Comparison of ENCODE assay signal across 13 mouse cellular contexts in the genomic region with DNA sequence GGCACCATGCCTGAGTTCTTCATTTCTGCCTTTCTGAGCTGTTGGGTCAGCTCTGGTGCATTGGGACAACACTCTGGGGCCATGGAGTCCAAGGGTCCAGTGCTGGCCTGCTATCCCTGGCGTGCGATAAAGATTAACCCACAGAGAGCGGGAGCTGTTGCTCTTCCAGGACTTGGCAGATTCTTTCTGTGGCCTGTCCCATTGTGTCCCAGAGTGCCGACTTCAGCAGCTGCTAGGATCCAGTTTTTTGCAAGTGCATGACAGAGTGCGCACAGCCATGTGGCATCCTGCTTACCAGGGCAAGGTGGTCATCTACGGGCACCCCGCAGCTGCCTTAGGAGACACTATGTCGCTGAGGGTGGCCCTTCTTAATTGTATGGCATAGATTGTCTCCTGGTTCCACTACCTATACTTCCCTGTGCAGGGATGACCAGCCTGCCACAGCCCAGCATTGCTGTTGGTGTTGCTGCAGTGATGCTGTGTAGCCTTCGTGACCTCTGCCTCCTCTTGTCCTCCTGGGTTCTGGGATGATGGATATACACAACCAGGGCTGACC. TPM values are rescaled to one million over a fixed set of nuclear protein-coding genes. Genes with fewer than 3 reads are reported as not detected.
DNase-seq lines count a peak whose midpoint lies in the region; ATAC-seq and TF ChIP-seq lines count a peak whose summit lies in the region.
"Had no signal": no experiment of that assay in that cellular context is flagged by ENCODE, and none has a peak within 500 bp of the region (broad histone marks: within the 10 kb centered on the region; RNA-seq: fewer than 3 reads in every experiment).

No protein-coding gene starts in this region.

- no peak overlapping the region for H3K4me2 ChIP-seq in limb, embryonic 12.5 days
- H3K4me2 ChIP-seq in embryonic facial prominence, embryonic 12.5 days (replicated peaks), result no peak overlapping the region
- H3K4me2 ChIP-seq in kidney, embryonic 14.5 days (replicated peaks; ENCODE audit: low read depth, low read length), result 0 out of 2 replicates have a peak overlapping the region, but pooled peaks have one; percentile 6
- peak overlapping the region; percentile 33; the same call in 1 of the 2 replicates for H3K4me2 ChIP-seq in liver, postnatal 0 days (ENCODE audit: low read depth, low read length)
- H3K4me2 ChIP-seq: embryonic facial prominence, embryonic 15.5 days; hindbrain, embryonic 15.5 days; limb, embryonic 15.5 days had no signal

- H3K9ac ChIP-seq in limb, embryonic 12.5 days (replicated peaks), result peak overlapping the region; percentile 18; the same call in 1 of the 2 replicates
- 0 out of 2 replicates have a peak overlapping the region, but pooled peaks have one; percentile 1 for H3K9ac ChIP-seq in embryonic facial prominence, embryonic 12.5 days
- H3K9ac ChIP-seq in kidney, embryonic 14.5 days (ENCODE audit: low read depth, low read length), result no peak overlapping the region
- no peak overlapping the region for H3K9ac ChIP-seq in liver, postnatal 0 days (replicated peaks)
- H3K9ac ChIP-seq: embryonic facial prominence, embryonic 15.5 days; hindbrain, embryonic 15.5 days; limb, embryonic 15.5 days had no signal

- DNase-seq in limb, embryonic 10.5 days (ENCODE audit: low spot score), result no peak
- DNase-seq in liver, postnatal 0 days, result peak; percentile 55
- no peak for DNase-seq in thymus, postnatal 36 days
- DNase-seq in frontal cortex, postnatal 36 days (ENCODE audit: low spot score in 2 of 2), result no peak
- DNase-seq: cerebellum, adult 11 months; spleen, adult 18-20 months; thymus, postnatal 14 days had no signal

- TF ChIP-seq EP300 in liver, postnatal 0 days (IDR thresholded peaks at IDR 0.05; ENCODE audit: low read depth), result no peak

- no peak for ATAC-seq in limb, embryonic 12.5 days (ENCODE audit: insufficient number of reproducible peaks, insufficient read depth, low FRiP score, low TSS enrichment, low read depth)
- ATAC-seq in embryonic facial prominence, embryonic 12.5 days (ENCODE audit: insufficient number of reproducible peaks, insufficient read depth, low FRiP score, low TSS enrichment), result no peak
- no peak for ATAC-seq in kidney, embryonic 14.5 days (ENCODE audit: low FRiP score, low TSS enrichment)
- peak; percentile 75 for ATAC-seq in liver, postnatal 0 days

- H3K27me3 ChIP-seq in limb, embryonic 12.5 days, result no peaks in the 10 kb centered on the region
- no peaks in the 10 kb centered on the region for H3K27me3 ChIP-seq in limb, embryonic 10.5 days (ENCODE audit: low read depth, poor library complexity, severe bottlenecking)
- H3K27me3 ChIP-seq in embryonic facial prominence, embryonic 12.5 days, result no peaks in the 10 kb centered on the region
- no peaks in the 10 kb centered on the region for H3K27me3 ChIP-seq in kidney, embryonic 14.5 days (ENCODE audit: control insufficient read depth, insufficient read depth, low read length)
- H3K27me3 ChIP-seq in liver, postnatal 0 days (ENCODE audit: insufficient read depth, low read length), result no peaks in the 10 kb centered on the region
- H3K27me3 ChIP-seq: embryonic facial prominence, embryonic 15.5 days; hindbrain, embryonic 15.5 days; limb, embryonic 15.5 days had no signal

- H3K4me3 ChIP-seq in limb, embryonic 12.5 days (replicated peaks), result no peak overlapping the region
- H3K4me3 ChIP-seq in limb, embryonic 10.5 days, result no peak overlapping the region
- no peak overlapping the region for H3K4me3 ChIP-seq in embryonic facial prominence, embryonic 12.5 days
- H3K4me3 ChIP-seq in kidney, embryonic 14.5 days (ENCODE audit: low read length), result no peak overlapping the region
- H3K4me3 ChIP-seq in liver, postnatal 0 days (ENCODE audit: low read depth, low read length), result no peak overlapping the region
- H3K4me3 ChIP-seq: embryonic facial prominence, embryonic 15.5 days; hindbrain, embryonic 15.5 days; limb, embryonic 15.5 days had no signal

- no peak for TF ChIP-seq CTCF in liver, postnatal 0 days (IDR thresholded peaks at IDR 0.05; ENCODE audit: low read depth)

- peaks cover 31% of the 10 kb centered on the region; the same call in 1 of the 2 replicates for H3K4me1 ChIP-seq in limb, embryonic 12.5 days (replicated peaks)
- peaks cover 72% of the 10 kb centered on the region for H3K4me1 ChIP-seq in limb, embryonic 10.5 days
- peaks cover 23% of the 10 kb centered on the region; the same call in 1 of the 2 replicates for H3K4me1 ChIP-seq in embryonic facial prominence, embryonic 12.5 days
- peaks cover 45% of the 10 kb centered on the region for H3K4me1 ChIP-seq in kidney, embryonic 14.5 days (ENCODE audit: control insufficient read depth, insufficient read depth, low read length)
- H3K4me1 ChIP-seq in liver, postnatal 0 days (ENCODE audit: insufficient read depth), result peaks cover 89% of the 10 kb centered on the region

- H3K36me3 ChIP-seq in limb, embryonic 12.5 days, result peaks cover 16% of the 10 kb centered on the region
- H3K36me3 ChIP-seq in limb, embryonic 10.5 days, result peaks cover 50% of the 10 kb centered on the region
- 0 out of 2 replicates have a peak, but pooled peaks cover 8% of the 10 kb centered on the region for H3K36me3 ChIP-seq in embryonic facial prominence, embryonic 12.5 days
- no peaks in the 10 kb centered on the region for H3K36me3 ChIP-seq in kidney, embryonic 14.5 days (ENCODE audit: control insufficient read depth, insufficient read depth, low read length)
- no peaks in the 10 kb centered on the region; the same call in 1 of the 2 replicates for H3K36me3 ChIP-seq in liver, postnatal 0 days (replicated peaks; ENCODE audit: insufficient read depth, low read length)
- H3K36me3 ChIP-seq: embryonic facial prominence, embryonic 15.5 days; hindbrain, embryonic 15.5 days had no signal

- H3K27ac ChIP-seq in limb, embryonic 12.5 days, result no peak overlapping the region
- no peak overlapping the region for H3K27ac ChIP-seq in limb, embryonic 10.5 days
- no peak overlapping the region for H3K27ac ChIP-seq in embryonic facial prominence, embryonic 12.5 days
- peak overlapping the region; percentile 82; the same call in 1 of the 2 replicates for H3K27ac ChIP-seq in kidney, embryonic 14.5 days (ENCODE audit: low read depth, low read length)
- peak overlapping the region; percentile 95 for H3K27ac ChIP-seq in liver, postnatal 0 days (ENCODE audit: low read depth)
- H3K27ac ChIP-seq: embryonic facial prominence, embryonic 15.5 days; hindbrain, embryonic 15.5 days; limb, embryonic 15.5 days had no signal

- WGBS in limb, embryonic 12.5 days, result 89% methylated on average over 9 of the region's 9 CpGs
- WGBS in limb, embryonic 10.5 days, result 85% methylated on average over 9 of the region's 9 CpGs
- WGBS in embryonic facial prominence, embryonic 12.5 days, result 83% methylated on average over 9 of the region's 9 CpGs
- 79% methylated on average over 9 of the region's 9 CpGs for WGBS in kidney, embryonic 14.5 days
- WGBS in liver, postnatal 0 days (ENCODE audit: insufficient replicate concordance), result 58% methylated on average over 9 of the region's 9 CpGs

- no peaks in the 10 kb centered on the region for H3K9me3 ChIP-seq in limb, embryonic 12.5 days
- no peaks in the 10 kb centered on the region for H3K9me3 ChIP-seq in limb, embryonic 10.5 days (replicated peaks)
- no peaks in the 10 kb centered on the region for H3K9me3 ChIP-seq in embryonic facial prominence, embryonic 12.5 days
- no peaks in the 10 kb centered on the region for H3K9me3 ChIP-seq in kidney, embryonic 14.5 days (ENCODE audit: control insufficient read depth, low read length)
- no peaks in the 10 kb centered on the region for H3K9me3 ChIP-seq in liver, postnatal 0 days (ENCODE audit: low read length)
- H3K9me3 ChIP-seq: embryonic facial prominence, embryonic 15.5 days; hindbrain, embryonic 15.5 days; limb, embryonic 15.5 days had no signal

RNA-seq across cellular contexts. Expression of gene Pip5k1c, which starts 7.7 kb away (rescaled TPM):
- 63.9 and 68.5 TPM in 2 replicates for polyA plus RNA-seq in limb, embryonic 12.5 days (2016; fragmentation: Nextera tagmentation; extraction: Ambion mirVana)
- 67.0 and 71.3 TPM in 2 replicates for polyA plus RNA-seq in limb, embryonic 10.5 days (2016; fragmentation: Nextera tagmentation; extraction: Ambion mirVana)
- 70.1 and 75.3 TPM in 2 replicates for polyA plus RNA-seq in embryonic facial prominence, embryonic 12.5 days (2016; fragmentation: Nextera tagmentation; extraction: Ambion mirVana)
- 25.4 and 60.7 TPM in 2 replicates for polyA plus RNA-seq in kidney, embryonic 14.5 days (2014; fragmentation: Nextera tagmentation; extraction: Ambion mirVana)
- 8.8 and 9.7 TPM in 2 replicates for polyA plus RNA-seq in liver, postnatal 0 days (2015; fragmentation: Nextera tagmentation; extraction: Ambion mirVana)

RNA-seq across cellular contexts. Expression of gene Tjp3, which starts 9.0 kb away (rescaled TPM):
- polyA plus RNA-seq in limb, embryonic 12.5 days (2016; fragmentation: Nextera tagmentation; extraction: Ambion mirVana), result 3.2 and 3.6 TPM in 2 replicates
- polyA plus RNA-seq in limb, embryonic 10.5 days (2016; fragmentation: Nextera tagmentation; extraction: Ambion mirVana), result 4.7 and 5.1 TPM in 2 replicates
- polyA plus RNA-seq in embryonic facial prominence, embryonic 12.5 days (2016; fragmentation: Nextera tagmentation; extraction: Ambion mirVana), result 4.5 and 6.4 TPM in 2 replicates
- polyA plus RNA-seq in kidney, embryonic 14.5 days (2014; fragmentation: Nextera tagmentation; extraction: Ambion mirVana), result 7.6 and 11.6 TPM in 2 replicates
- 1.7 and 1.8 TPM in 2 replicates for polyA plus RNA-seq in liver, postnatal 0 days (2015; fragmentation: Nextera tagmentation; extraction: Ambion mirVana)

RNA-seq across cellular contexts. Expression of gene Cactin, which starts 20.5 kb away (rescaled TPM):
- polyA plus RNA-seq in limb, embryonic 12.5 days (2016; fragmentation: Nextera tagmentation; extraction: Ambion mirVana), result 57.7 and 58.7 TPM in 2 replicates
- polyA plus RNA-seq in limb, embryonic 10.5 days (2016; fragmentation: Nextera tagmentation; extraction: Ambion mirVana), result 62.5 and 67.7 TPM in 2 replicates
- polyA plus RNA-seq in embryonic facial prominence, embryonic 12.5 days (2016; fragmentation: Nextera tagmentation; extraction: Ambion mirVana), result 61.0 and 62.2 TPM in 2 replicates
- polyA plus RNA-seq in kidney, embryonic 14.5 days (2014; fragmentation: Nextera tagmentation; extraction: Ambion mirVana), result 21.4 and 29.6 TPM in 2 replicates
- 12.4 and 12.9 TPM in 2 replicates for polyA plus RNA-seq in liver, postnatal 0 days (2015; fragmentation: Nextera tagmentation; extraction: Ambion mirVana)

RNA-seq across cellular contexts. Expression of gene Tbxa2r, which starts 28.1 kb away (rescaled TPM):
- 2.2 and 2.6 TPM in 2 replicates for polyA plus RNA-seq in limb, embryonic 12.5 days (2016; fragmentation: Nextera tagmentation; extraction: Ambion mirVana)
- 3.2 and 3.6 TPM in 2 replicates for polyA plus RNA-seq in limb, embryonic 10.5 days (2016; fragmentation: Nextera tagmentation; extraction: Ambion mirVana)
- polyA plus RNA-seq in embryonic facial prominence, embryonic 12.5 days (2016; fragmentation: Nextera tagmentation; extraction: Ambion mirVana), result 2.8 and 3.1 TPM in 2 replicates
- 8.7 and 10.1 TPM in 2 replicates for polyA plus RNA-seq in kidney, embryonic 14.5 days (2014; fragmentation: Nextera tagmentation; extraction: Ambion mirVana)
- 5.2 and 5.4 TPM in 2 replicates for polyA plus RNA-seq in liver, postnatal 0 days (2015; fragmentation: Nextera tagmentation; extraction: Ambion mirVana)

RNA-seq across cellular contexts. Expression of gene Apba3, which starts 33.7 kb away (rescaled TPM):
- 48.8 and 53.1 TPM in 2 replicates for polyA plus RNA-seq in limb, embryonic 12.5 days (2016; fragmentation: Nextera tagmentation; extraction: Ambion mirVana)
- polyA plus RNA-seq in limb, embryonic 10.5 days (2016; fragmentation: Nextera tagmentation; extraction: Ambion mirVana), result 56.5 and 57.6 TPM in 2 replicates
- polyA plus RNA-seq in embryonic facial prominence, embryonic 12.5 days (2016; fragmentation: Nextera tagmentation; extraction: Ambion mirVana), result 53.9 and 55.4 TPM in 2 replicates
- polyA plus RNA-seq in kidney, embryonic 14.5 days (2014; fragmentation: Nextera tagmentation; extraction: Ambion mirVana), result 51.4 and 52.7 TPM in 2 replicates
- polyA plus RNA-seq in liver, postnatal 0 days (2015; fragmentation: Nextera tagmentation; extraction: Ambion mirVana), result 21.1 and 23.2 TPM in 2 replicates

Comparison
In these comparisons a context has a peak if more than half of its experiments do, and no peak if none do; other contexts are left out.
1. H3K27ac ChIP-seq: peak in kidney, embryonic 14.5 days (single experiment) and liver, postnatal 0 days (single experiment); none in limb, embryonic 12.5 days (single experiment), limb, embryonic 10.5 days (single experiment) and embryonic facial prominence, embryonic 12.5 days (single experiment).
2. H3K4me2 ChIP-seq: peak in kidney, embryonic 14.5 days (single experiment) and liver, postnatal 0 days (single experiment); none in limb, embryonic 12.5 days (single experiment) and embryonic facial prominence, embryonic 12.5 days (single experiment).
3. H3K9ac ChIP-seq: peak in limb, embryonic 12.5 days (single experiment) and embryonic facial prominence, embryonic 12.5 days (single experiment); none in kidney, embryonic 14.5 days (single experiment) and liver, postnatal 0 days (single experiment).